Mouse (Mus musculus): ENCODE measurements around the gene Anks3. TPM values are rescaled to one million over a fixed set of nuclear protein-coding genes. Genes with fewer than 3 reads are reported as not detected.

Gene Anks3
- total RNA-seq, 2 experiments from 2014 or later: 19.3 to 34.2 TPM

- ATAC-seq (replicated peaks; ENCODE audit: poor library complexity, severe bottlenecking): no peak
Measured at GRCm38 (mm10) chr16:4935931-4936703, 27.9 kb downstream of the Anks3 start.

DNA sequence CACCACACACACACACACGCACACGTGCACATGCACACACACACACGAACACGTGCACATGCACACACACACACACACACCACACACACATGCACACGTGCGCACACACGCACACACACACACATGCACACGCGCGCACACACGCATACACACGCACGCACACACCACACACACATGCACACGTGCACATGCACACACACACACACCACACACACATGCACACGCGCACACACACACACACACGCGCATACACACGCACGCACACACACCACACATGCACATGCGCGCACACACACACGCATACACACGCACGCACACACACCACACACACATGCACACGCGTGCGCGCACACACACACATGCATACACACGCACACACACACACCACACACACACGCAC, 28.6 kb downstream of the Anks3 start:
- ATAC-seq (replicated peaks; ENCODE audit: poor library complexity, severe bottlenecking): no peak

DNA sequence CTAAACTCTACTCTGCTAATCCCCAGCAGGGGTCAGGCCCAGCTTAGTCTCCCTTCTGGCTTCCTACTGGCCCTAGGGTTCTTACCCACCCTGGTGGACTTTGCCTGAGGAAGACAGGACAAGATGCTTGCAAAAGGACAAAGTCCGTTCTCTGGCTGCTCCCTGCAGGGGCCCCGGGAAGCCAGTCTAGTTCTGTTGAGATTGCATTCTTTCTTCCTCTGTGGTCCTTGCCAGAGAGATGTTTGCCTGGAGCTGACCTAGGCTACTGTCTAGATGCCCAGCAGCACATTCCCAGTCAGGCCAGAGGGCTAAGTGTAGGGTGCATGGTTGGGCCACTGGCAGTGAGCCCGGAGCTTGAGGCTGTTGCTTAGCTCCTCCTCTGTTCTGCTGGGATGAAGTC, 31.6 kb downstream of the Anks3 start:
- ATAC-seq (replicated peaks; ENCODE audit: poor library complexity, severe bottlenecking): no peak

GRCm38 (mm10) chr16:4928474-4928873, 35.5 kb downstream of the Anks3 start:
- ATAC-seq (replicated peaks; ENCODE audit: poor library complexity, severe bottlenecking): no peak

- no peak for ATAC-seq (replicated peaks; ENCODE audit: poor library complexity, severe bottlenecking)
Measured at GRCm38 (mm10) chr16:4927967-4928366, 36.0 kb downstream of the Anks3 start.

GRCm38 (mm10) chr16:4923996-4924395, 40.0 kb downstream of the Anks3 start:
- no peak for ATAC-seq (replicated peaks; ENCODE audit: poor library complexity, severe bottlenecking)

DNA sequence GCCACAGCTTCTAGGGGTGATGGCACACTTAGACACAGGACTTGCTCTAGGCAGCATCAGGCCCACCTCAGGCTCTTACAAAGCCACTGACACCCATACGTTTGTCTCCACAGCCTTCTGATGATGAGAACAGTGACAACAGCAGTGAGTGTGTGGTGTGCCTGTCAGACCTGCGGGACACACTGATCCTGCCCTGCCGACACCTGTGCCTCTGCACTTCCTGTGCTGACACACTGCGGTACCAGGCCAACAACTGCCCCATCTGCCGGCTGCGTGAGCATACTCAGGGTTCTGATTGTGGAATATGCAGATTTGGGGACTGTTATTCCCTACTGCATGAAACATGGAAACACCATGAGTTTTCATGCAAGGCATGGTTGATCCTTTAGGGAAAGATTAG, 41.5 kb downstream of the Anks3 start:
- no peak for ATAC-seq (replicated peaks; ENCODE audit: poor library complexity, severe bottlenecking)

DNA sequence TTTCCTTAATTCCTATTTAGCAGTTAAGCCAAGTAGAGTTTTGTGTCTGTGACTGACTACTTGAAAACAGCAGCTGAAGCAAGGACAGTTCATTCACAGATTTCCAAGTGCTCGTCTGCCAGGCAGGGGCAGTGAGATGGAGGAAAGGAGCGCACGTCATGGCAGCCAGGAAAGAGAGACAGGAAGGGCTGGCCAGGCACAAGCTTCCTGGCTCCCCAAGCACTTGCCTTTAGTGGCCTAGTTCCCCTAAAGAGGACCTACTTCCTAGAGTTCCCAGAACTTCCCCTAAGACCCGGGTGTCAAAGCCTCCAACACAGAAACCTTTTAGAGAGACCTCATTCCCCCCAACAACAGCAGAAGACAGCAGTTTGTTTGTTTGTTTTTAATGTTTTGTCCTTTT, 43.4 kb downstream of the Anks3 start:
- peak; percentile 86 for ATAC-seq (replicated peaks; ENCODE audit: poor library complexity, severe bottlenecking)

DNA sequence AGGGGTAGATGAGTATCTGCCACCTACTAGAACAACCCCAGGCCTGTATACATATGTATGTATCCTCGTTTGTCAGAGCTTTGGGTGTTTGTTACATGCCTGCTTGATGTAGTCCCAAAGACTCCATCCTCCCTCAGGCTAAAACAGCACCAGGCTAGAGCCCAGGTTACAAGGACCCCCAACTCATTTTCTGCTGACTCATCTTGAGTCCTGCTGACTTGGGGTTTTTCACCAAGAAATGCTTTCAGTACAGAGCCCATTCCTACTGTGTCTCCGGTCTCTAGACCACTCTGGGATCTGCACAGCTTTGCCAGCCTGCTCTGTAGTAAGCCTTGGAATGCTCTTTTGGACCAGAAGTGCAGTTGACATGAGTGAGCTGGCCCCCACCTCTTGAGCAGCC, 47.4 kb downstream of the Anks3 start:
- ATAC-seq (replicated peaks; ENCODE audit: poor library complexity, severe bottlenecking): no peak

GRCm38 (mm10) chr16:4915931-4916330, 48.1 kb downstream of the Anks3 start:
- no peak for ATAC-seq (replicated peaks; ENCODE audit: poor library complexity, severe bottlenecking)

- peak; percentile 57 for ATAC-seq (replicated peaks; ENCODE audit: poor library complexity, severe bottlenecking)
Measured at GRCm38 (mm10) chr16:4913783-4914735, 49.9 kb downstream of the Anks3 start.

DNA sequence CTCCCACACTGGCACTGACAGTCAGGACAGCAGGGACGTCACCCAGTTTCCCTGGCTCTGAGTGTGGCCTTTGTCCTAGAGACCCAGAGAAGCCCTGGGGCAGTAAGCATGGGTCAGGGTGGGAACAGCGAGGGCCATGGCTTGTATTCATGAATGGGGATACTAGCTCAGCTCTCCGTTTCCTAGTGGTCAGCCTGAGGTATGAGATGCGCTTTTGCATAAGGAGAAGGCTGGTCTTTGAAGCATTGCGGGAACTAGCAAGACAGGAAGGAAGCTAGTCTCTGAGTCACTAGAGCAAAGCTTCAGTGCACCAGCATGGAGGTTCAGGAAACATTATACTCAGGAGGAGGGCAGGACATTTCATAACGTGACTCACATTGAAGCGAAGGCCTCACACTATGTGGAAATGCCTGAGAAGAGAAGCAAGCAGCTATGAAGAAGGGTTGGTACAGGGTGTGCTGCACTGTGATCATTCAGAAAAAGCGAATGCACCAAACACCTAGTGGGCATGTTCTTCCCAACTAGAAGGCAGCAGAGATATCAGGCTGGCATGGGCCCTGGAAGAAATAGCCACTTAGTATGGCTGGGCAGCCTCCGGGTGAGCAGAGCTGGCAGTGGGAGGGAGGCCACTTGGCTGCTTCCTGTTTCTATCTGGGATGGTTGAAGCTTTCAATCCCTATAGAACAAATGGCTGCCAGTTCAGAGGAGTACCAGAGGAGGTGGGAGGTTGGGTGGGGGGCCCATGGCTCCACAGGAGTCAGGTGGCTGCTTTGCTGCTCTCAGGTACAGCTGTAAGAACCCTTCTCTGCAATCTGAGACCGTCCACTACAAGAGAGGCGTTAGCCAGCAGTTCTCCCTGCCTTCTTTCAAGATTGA, 50.9 kb downstream of the Anks3 start:
- ATAC-seq (replicated peaks; ENCODE audit: poor library complexity, severe bottlenecking): peak; percentile 84

DNA sequence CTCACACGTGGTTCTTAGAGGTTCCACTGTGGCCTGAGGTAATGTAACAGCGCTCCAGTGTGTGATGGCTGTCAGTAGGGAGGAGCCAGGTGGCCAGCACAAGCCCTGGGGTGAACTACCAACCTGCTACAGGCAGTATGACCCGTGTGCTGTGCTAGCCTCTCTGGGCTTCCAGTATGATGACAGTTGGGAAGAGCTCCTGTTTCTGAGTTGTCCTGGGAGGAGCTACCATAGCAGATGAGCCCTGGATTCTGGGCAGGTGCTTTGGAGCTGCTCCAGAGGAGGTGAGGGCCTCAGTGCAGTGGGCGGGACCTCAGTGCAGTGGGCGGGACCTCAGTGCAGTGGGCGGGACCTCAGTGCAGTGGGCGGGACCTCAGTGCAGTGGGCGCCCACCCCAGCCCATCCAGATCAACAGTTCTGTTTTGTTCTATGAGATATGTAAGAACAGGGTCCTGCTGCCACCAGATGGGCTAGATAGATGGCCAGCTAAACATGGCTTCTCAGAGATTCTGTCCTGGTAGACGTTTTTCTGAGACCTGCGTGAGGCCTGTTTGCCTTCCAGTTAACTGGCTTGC, 51.8 kb downstream of the Anks3 start:
- ATAC-seq (replicated peaks; ENCODE audit: poor library complexity, severe bottlenecking): no peak

GRCm38 (mm10) chr16:4910758-4911157, 53.2 kb downstream of the Anks3 start:
- no peak for ATAC-seq (replicated peaks; ENCODE audit: poor library complexity, severe bottlenecking)

GRCm38 (mm10) chr16:4909745-4910144, 54.3 kb downstream of the Anks3 start:
- no peak for ATAC-seq (replicated peaks; ENCODE audit: poor library complexity, severe bottlenecking)

GRCm38 (mm10) chr16:4907972-4908371, 56.0 kb downstream of the Anks3 start:
- peak; percentile 82 for ATAC-seq (replicated peaks; ENCODE audit: poor library complexity, severe bottlenecking)

DNA sequence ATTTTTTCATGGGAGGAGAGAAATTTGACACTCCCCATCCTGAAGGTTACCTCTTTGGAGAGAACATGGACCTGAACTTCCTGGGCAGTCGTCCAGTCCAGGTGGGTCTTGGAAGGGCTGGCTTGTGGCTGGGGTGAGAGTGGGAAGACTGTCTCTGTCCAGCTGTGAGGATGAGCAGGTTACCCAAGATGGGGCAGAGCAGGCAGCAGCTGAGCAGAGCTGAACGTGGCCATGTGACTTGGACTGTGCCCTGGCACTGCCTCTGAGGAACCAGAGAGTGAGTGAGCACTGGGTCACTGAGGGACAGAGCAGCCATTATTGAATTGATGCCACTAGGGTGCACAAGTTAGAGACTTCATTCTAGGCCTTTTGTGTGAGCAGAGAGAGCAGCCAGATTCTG, 56.6 kb downstream of the Anks3 start:
- peak; percentile 12; the same call in 1 of the 2 replicates for ATAC-seq (replicated peaks; ENCODE audit: poor library complexity, severe bottlenecking)

- ATAC-seq (replicated peaks; ENCODE audit: poor library complexity, severe bottlenecking): no peak
Measured at GRCm38 (mm10) chr16:4906559-4906958, 57.4 kb downstream of the Anks3 start.

GRCm38 (mm10) chr16:4905591-4905990, 58.4 kb downstream of the Anks3 start:
- no peak for ATAC-seq (replicated peaks; ENCODE audit: poor library complexity, severe bottlenecking)

DNA sequence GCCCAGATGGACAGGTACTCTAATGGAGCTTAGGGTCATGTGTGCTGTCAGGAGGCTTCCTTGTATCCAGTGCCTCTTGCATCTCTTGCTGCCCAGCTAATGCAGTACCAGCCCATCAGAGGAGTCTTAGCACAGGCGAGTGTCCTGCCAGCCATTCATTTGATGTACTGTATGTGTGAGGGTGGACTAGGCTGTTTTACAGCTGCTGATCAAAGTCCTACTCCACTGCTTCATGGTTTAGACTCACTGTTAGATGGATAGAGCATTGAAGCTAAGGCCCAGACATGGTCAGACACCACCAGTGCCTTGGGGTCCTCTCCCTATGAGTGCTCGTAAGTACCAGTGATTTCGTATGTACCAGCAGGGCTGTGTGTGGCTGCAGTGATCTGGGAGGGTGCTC, 59.1 kb downstream of the Anks3 start:
- no peak for ATAC-seq (replicated peaks; ENCODE audit: poor library complexity, severe bottlenecking)

All from granulocyte monocyte progenitor cell, adult 5-6 weeks (primary cell).